Mouse (Mus musculus) liver, embryonic 11.5 days (tissue): ENCODE results near the gene 1700012B09Rik. TPM values are rescaled to one million over a fixed set of nuclear protein-coding genes. Genes with fewer than 3 reads are reported as not detected.

Experiments
- ATAC-seq: fragments of 200-750 bp; cut with Nextera tagmentation; replicated peaks from 2 replicates; pipeline ENCODE4 v1.8.0; 2017; ENCODE audit warnings: moderate number of reproducible peaks, mild to moderate bottlenecking, moderate TSS enrichment, moderate library complexity; ENCODE audit not compliant: low FRiP score
- DNase-seq: peaks from one replicate; pipeline ENCODE4 v3.0.0-alpha.2; 2017; ENCODE audit warnings: low spot score
- H3K27ac ChIP-seq: fragments of 300-500 bp; sonication (generic); 2 replicates; pipeline ENCODE4 v1.5.1; 2014; ENCODE audit warnings: mild to moderate bottlenecking, low read depth, low read length, control low read depth
- H3K27me3 ChIP-seq: fragments of 300-500 bp; sonication (generic); replicated peaks from 2 replicates; pipeline ENCODE4 v1.6.1; 2014; ENCODE audit warnings: low read length, mixed read lengths; ENCODE audit not compliant: control insufficient read depth, insufficient read depth
- H3K36me3 ChIP-seq: fragments of 300-500 bp; sonication (generic); 2 replicates; pipeline ENCODE4 v1.6.1; 2014; ENCODE audit warnings: mild to moderate bottlenecking, low read length, moderate library complexity, mixed read lengths; ENCODE audit not compliant: control insufficient read depth, insufficient read depth
- H3K4me1 ChIP-seq: fragments of 300-500 bp; sonication (generic); replicated peaks from 2 replicates; pipeline ENCODE4 v1.6.1; 2014; ENCODE audit warnings: low read length, mixed read lengths; ENCODE audit not compliant: control insufficient read depth, insufficient read depth
- H3K4me2 ChIP-seq: fragments of 300-500 bp; sonication (generic); 2 replicates; pipeline ENCODE4 v1.6.1; 2014; ENCODE audit warnings: mild to moderate bottlenecking, control low read depth, moderate library complexity
- H3K4me3 ChIP-seq: fragments of 300-500 bp; sonication (generic); 2 replicates; pipeline ENCODE4 v1.5.1; 2014; ENCODE audit warnings: low read depth, low read length, control low read depth
- H3K9ac ChIP-seq: fragments of 300-500 bp; sonication (generic); 2 replicates; pipeline ENCODE4 v1.6.1; 2014; ENCODE audit warnings: low read depth, low read length, control low read depth
- H3K9me3 ChIP-seq: fragments of 300-500 bp; sonication (generic); 2 replicates; pipeline ENCODE4 v1.6.1; 2016; ENCODE audit warnings: low read length, inconsistent platforms, mixed read lengths; ENCODE audit not compliant: control insufficient read depth
- WGBS: fragments of 180-500 bp; shearing (Covaris S2); extraction: QIAGEN DNeasy Blood & Tissue Kit; methylation state at CpG from one replicate; pipeline ENCODE4 v1.1.7; 2014; 5-methylcytosine and 5-hydroxymethylcytosine counted together
- polyA plus RNA-seq: library from polyadenylated mRNA; unstranded; fragments of >200 nt; fragmentation: Nextera tagmentation; extraction: Ambion mirVana; gene quantifications from 2 replicates; pipeline ENCODE4 v1.2.1, GENCODE M21; 2014

The 1700012B09Rik gene
- polyA plus RNA-seq, 1 experiment from 2014 or later: not detected

- no peak for DNase-seq
- H3K4me2 ChIP-seq: no peak overlapping the region
- no peak overlapping the region for H3K9ac ChIP-seq
- peaks cover 12% of the 10 kb centered on the region for H3K27me3 ChIP-seq
- no peak overlapping the region for H3K4me3 ChIP-seq
- H3K9me3 ChIP-seq: no peaks in the 10 kb centered on the region
- H3K36me3 ChIP-seq: no peaks in the 10 kb centered on the region
- ATAC-seq: no peak
- H3K4me1 ChIP-seq: no peaks in the 10 kb centered on the region
- WGBS: 84% methylated on average over 2 of the region's 2 CpGs
- no peak overlapping the region for H3K27ac ChIP-seq
Measured at GRCm38 (mm10) chr9:14772074-14772473, 1.2 kb upstream of the 1700012B09Rik start.

- 62% methylated on average over 6 of the region's 6 CpGs for WGBS
- H3K9ac ChIP-seq: no peak overlapping the region
- no peak for DNase-seq
- no peak overlapping the region for H3K27ac ChIP-seq
- ATAC-seq: no peak
- peaks cover 12% of the 10 kb centered on the region for H3K27me3 ChIP-seq
- H3K36me3 ChIP-seq: no peaks in the 10 kb centered on the region
- H3K4me2 ChIP-seq: no peak overlapping the region
- H3K4me3 ChIP-seq: no peak overlapping the region
- no peaks in the 10 kb centered on the region for H3K4me1 ChIP-seq
- no peaks in the 10 kb centered on the region for H3K9me3 ChIP-seq
Measured at GRCm38 (mm10) chr9:14769811-14770210, 1.0 kb downstream of the 1700012B09Rik start.

GRCm38 (mm10) chr9:14764765-14765164, 6.1 kb downstream of the 1700012B09Rik start:
- Histone ChIP-seq H3K27me3 (no peaks in the 10 kb centered on the region; the same call in 1 of the 2 replicates), H3K27ac (no peak overlapping the region), H3K36me3 (no peaks in the 10 kb centered on the region), H3K4me1 (no peaks in the 10 kb centered on the region), H3K4me3 (no peak overlapping the region), H3K9me3 (no peaks in the 10 kb centered on the region), H3K4me2 (no peak overlapping the region), H3K9ac (no peak overlapping the region)
- DNase-seq: no peak
- WGBS: 26% methylated on average over 7 of the region's 7 CpGs
- ATAC-seq: no peak

- Histone ChIP-seq H3K27ac (no peak overlapping the region), H3K4me3 (no peak overlapping the region), H3K9ac (no peak overlapping the region), H3K36me3 (no peaks in the 10 kb centered on the region), H3K4me1 (no peaks in the 10 kb centered on the region), H3K27me3 (no peaks in the 10 kb centered on the region), H3K4me2 (no peak overlapping the region), H3K9me3 (no peaks in the 10 kb centered on the region)
- no peak for ATAC-seq
- DNase-seq: no peak
Measured at GRCm38 (mm10) chr9:14759261-14759660, 11.6 kb downstream of the 1700012B09Rik start.

GRCm38 (mm10) chr9:14758590-14758989, 12.2 kb downstream of the 1700012B09Rik start:
- DNase-seq (no peak), ATAC-seq (no peak)
- H3K4me3 ChIP-seq: no peak overlapping the region
- no peak overlapping the region for H3K4me2 ChIP-seq
- H3K27me3 ChIP-seq: no peaks in the 10 kb centered on the region
- WGBS: 47% methylated on average over 7 of the region's 7 CpGs
- H3K27ac ChIP-seq: no peak overlapping the region
- H3K9me3 ChIP-seq: no peaks in the 10 kb centered on the region
- H3K36me3 ChIP-seq: no peaks in the 10 kb centered on the region
- H3K4me1 ChIP-seq: no peaks in the 10 kb centered on the region
- no peak overlapping the region for H3K9ac ChIP-seq

- H3K4me2 ChIP-seq: no peak overlapping the region
- H3K4me3 ChIP-seq: no peak overlapping the region
- 78% methylated on average over 3 of the region's 3 CpGs for WGBS
- no peak overlapping the region for H3K9ac ChIP-seq
- H3K36me3 ChIP-seq: no peaks in the 10 kb centered on the region
- H3K9me3 ChIP-seq: no peaks in the 10 kb centered on the region
- no peak overlapping the region for H3K27ac ChIP-seq
- H3K4me1 ChIP-seq: peaks cover 6% of the 10 kb centered on the region; the same call in 1 of the 2 replicates
- H3K27me3 ChIP-seq: peaks cover 17% of the 10 kb centered on the region
- DNase-seq (no peak), ATAC-seq (no peak)
Measured at GRCm38 (mm10) chr9:14754469-14754868, 16.4 kb downstream of the 1700012B09Rik start.

- Histone ChIP-seq H3K9ac (no peak overlapping the region), H3K36me3 (no peaks in the 10 kb centered on the region), H3K27me3 (peaks cover 17% of the 10 kb centered on the region), H3K4me1 (peaks cover 6% of the 10 kb centered on the region; the same call in 1 of the 2 replicates), H3K27ac (no peak overlapping the region), H3K9me3 (no peaks in the 10 kb centered on the region), H3K4me3 (no peak overlapping the region), H3K4me2 (no peak overlapping the region)
- no peak for DNase-seq
- no peak for ATAC-seq
Measured at GRCm38 (mm10) chr9:14753947-14754346, 16.9 kb downstream of the 1700012B09Rik start.

- Histone ChIP-seq H3K9ac (peak within 1 kb of the TSS; percentile 55), H3K4me2 (peak within 1 kb of the TSS; percentile 92), H3K4me3 (peak within 1 kb of the TSS; percentile 55), H3K36me3 (no peaks in the 10 kb centered on the region), H3K9me3 (no peaks in the 10 kb centered on the region), H3K27ac (no peak within 1 kb of the TSS), H3K27me3 (peaks cover 17% of the 10 kb centered on the region), H3K4me1 (peaks cover 6% of the 10 kb centered on the region; the same call in 1 of the 2 replicates)
- peak; percentile 74 for ATAC-seq
- DNase-seq: no peak
- WGBS: 0% methylated on average over 26 of the region's 28 CpGs
Measured at GRCm38 (mm10) chr9:14752001-14752522, 18.8 kb downstream of the 1700012B09Rik start, which contains the start of gene Fut4. TSS of gene Fut4 (minus strand) at chr9:14752393.

GRCm38 (mm10) chr9:14751503-14752000, 19.3 kb downstream of the 1700012B09Rik start:
- WGBS: 2% methylated on average over 50 of the region's 50 CpGs
- H3K27me3 ChIP-seq: peaks cover 17% of the 10 kb centered on the region
- H3K36me3 ChIP-seq: no peaks in the 10 kb centered on the region
- H3K9me3 ChIP-seq: no peaks in the 10 kb centered on the region
- H3K4me3 ChIP-seq: peak overlapping the region; percentile 55
- DNase-seq: peak; percentile 66
- H3K4me2 ChIP-seq: peak overlapping the region; percentile 92
- H3K27ac ChIP-seq: no peak overlapping the region
- H3K9ac ChIP-seq: peak overlapping the region; percentile 55
- peaks cover 6% of the 10 kb centered on the region; the same call in 1 of the 2 replicates for H3K4me1 ChIP-seq
- ATAC-seq: peak; percentile 48
